Mouse (Mus musculus) stomach, postnatal 0 days (tissue): ENCODE results near the gene Gm3594. TPM values are rescaled to one million over a fixed set of nuclear protein-coding genes. Genes with fewer than 3 reads are reported as not detected.
"Not testable (repeated sequence)": the region's sequence is repeated elsewhere in the genome, so short reads cannot be mapped to it uniquely, and the experiment has no call there.

Experiments used
- ATAC-seq: fragments of 200-750 bp; cut with Nextera tagmentation; 2 replicates; pipeline ENCODE4 v1.8.0; 2017; ENCODE audit not compliant: low FRiP score, low TSS enrichment
- DNase-seq: peaks from one replicate; pipeline ENCODE4 v3.0.0-alpha.2; 2016; ENCODE audit warnings: low spot score
- H3K27ac ChIP-seq: fragments of 300-500 bp; sonication (generic); replicated peaks from 2 replicates; pipeline ENCODE4 v1.5.1; 2014; ENCODE audit warnings: mild to moderate bottlenecking, control low read depth
- H3K27me3 ChIP-seq: fragments of 300-500 bp; sonication (generic); 2 replicates; pipeline ENCODE4 v1.6.1; 2014; ENCODE audit warnings: low read length; ENCODE audit not compliant: control insufficient read depth, insufficient read depth
- H3K36me3 ChIP-seq: fragments of 300-500 bp; sonication (generic); 2 replicates; pipeline ENCODE4 v1.6.1; 2014; ENCODE audit warnings: low read length, mixed read lengths; ENCODE audit not compliant: control insufficient read depth, insufficient read depth
- H3K4me1 ChIP-seq: fragments of 300-500 bp; sonication (generic); replicated peaks from 2 replicates; pipeline ENCODE4 v1.6.1; 2014; ENCODE audit warnings: antibody characterized with exemption; ENCODE audit not compliant: control insufficient read depth, insufficient read depth
- H3K4me2 ChIP-seq: fragments of 300-500 bp; sonication (generic); replicated peaks from 2 replicates; pipeline ENCODE4 v1.6.1; 2014; ENCODE audit warnings: low read depth, mild to moderate bottlenecking, control low read depth, moderate library complexity
- H3K4me3 ChIP-seq: fragments of 300-500 bp; sonication (generic); 2 replicates; pipeline ENCODE4 v1.5.1; 2014; ENCODE audit warnings: low read depth, low read length, control low read depth
- H3K9ac ChIP-seq: fragments of 300-500 bp; sonication (generic); 2 replicates; pipeline ENCODE4 v1.6.1; 2014; ENCODE audit warnings: mild to moderate bottlenecking, low read length, control low read depth, mixed read lengths
- H3K9me3 ChIP-seq: fragments of 300-500 bp; sonication (generic); 2 replicates; pipeline ENCODE4 v1.6.1; 2016; ENCODE audit warnings: low read length; ENCODE audit not compliant: control insufficient read depth
- WGBS: fragments of 180-500 bp; shearing (Covaris S2); extraction: QIAGEN DNeasy Blood & Tissue Kit; methylation state at CpG from one replicate; pipeline ENCODE4 v1.1.7; 2014; 5-methylcytosine and 5-hydroxymethylcytosine counted together
- polyA plus RNA-seq: library from polyadenylated mRNA; unstranded; fragments of >200 nt; fragmentation: Nextera tagmentation; extraction: Ambion mirVana; gene quantifications from 2 replicates; pipeline ENCODE4 v1.2.1, GENCODE M21; 2015

Gm3594 gene
- polyA plus RNA-seq = not detected in 2 replicates

GRCm38 (mm10) chr14:6444511-6444910 lies at the start of gene Gm3594:
Gm3594 (minus strand) TSS chr14:6444611.
- DNase-seq, H3K27ac ChIP-seq, H3K4me1 ChIP-seq, ATAC-seq, H3K4me2 ChIP-seq, H3K4me3 ChIP-seq, H3K36me3 ChIP-seq, H3K9ac ChIP-seq, H3K9me3 ChIP-seq, H3K27me3 ChIP-seq: not testable (repeated sequence)
- no CpG with 5 or more reads among the region's 4 CpGs for WGBS

- not testable (repeated sequence) for H3K4me2 ChIP-seq, H3K27me3 ChIP-seq, H3K4me3 ChIP-seq, H3K9me3 ChIP-seq, DNase-seq, H3K4me1 ChIP-seq, ATAC-seq, H3K9ac ChIP-seq, H3K27ac ChIP-seq, H3K36me3 ChIP-seq
- 46% methylated on average over 1 of the region's 1 CpGs for WGBS
These were observed 41.9 kb upstream of the Gm3594 start for GRCm38 (mm10) chr14:6486331-6486730.

DNA sequence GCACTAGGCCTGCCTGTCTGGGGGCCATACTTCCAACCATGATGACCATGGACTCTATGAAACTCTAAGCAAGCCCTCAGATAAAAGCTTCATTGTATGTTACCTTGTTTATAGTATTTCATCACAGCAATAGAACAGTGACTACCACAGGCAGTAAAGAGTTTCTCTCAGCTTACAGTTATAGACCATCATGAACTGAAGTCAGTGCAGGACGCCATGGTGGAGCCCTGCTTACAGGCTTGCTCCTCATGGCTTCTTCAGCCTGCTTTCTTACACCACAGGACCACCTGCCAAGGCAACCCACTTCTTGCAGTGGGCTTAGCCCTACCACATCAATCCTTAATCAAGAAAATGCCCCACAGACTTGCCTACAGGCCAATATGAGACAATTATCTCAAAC lies 41.1 kb upstream of the Gm3594 start:
- not testable (repeated sequence) for H3K9me3 ChIP-seq, H3K36me3 ChIP-seq, ATAC-seq, H3K4me2 ChIP-seq, H3K4me3 ChIP-seq, H3K27me3 ChIP-seq, H3K9ac ChIP-seq, DNase-seq, H3K27ac ChIP-seq, H3K4me1 ChIP-seq
- WGBS = no CpG with 5 or more reads among the region's 1 CpGs

- ATAC-seq, DNase-seq, H3K9me3 ChIP-seq, H3K4me3 ChIP-seq, H3K4me2 ChIP-seq, H3K27ac ChIP-seq, H3K27me3 ChIP-seq, H3K9ac ChIP-seq, H3K4me1 ChIP-seq, H3K36me3 ChIP-seq: not testable (repeated sequence)
- 55% methylated on average over 7 of the region's 8 CpGs for WGBS
These were observed 37.7 kb upstream of the Gm3594 start for GRCm38 (mm10) chr14:6482126-6482525.

DNA sequence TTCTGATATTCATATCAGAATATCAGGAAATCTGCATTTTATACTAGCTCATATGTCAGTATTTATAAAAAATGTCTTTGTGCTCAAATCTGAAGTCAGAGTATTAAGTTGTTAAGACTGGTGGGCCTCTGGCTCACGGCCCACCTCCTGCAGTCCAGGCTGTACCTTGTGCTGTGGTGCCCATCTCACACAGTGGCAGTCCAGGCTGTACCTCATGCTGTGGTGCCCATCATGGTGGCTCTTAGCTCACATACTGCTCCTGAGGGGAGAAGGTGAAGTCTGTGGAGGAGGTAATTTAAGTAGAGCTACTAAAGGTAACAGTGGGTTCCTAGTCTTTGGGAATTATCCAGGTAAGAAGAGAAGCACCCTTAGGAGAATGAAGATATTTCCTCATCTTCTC lies 27.4 kb upstream of the Gm3594 start:
- 89% methylated on average over 1 of the region's 1 CpGs for WGBS
- not testable (repeated sequence) for H3K27ac ChIP-seq, ATAC-seq, H3K4me3 ChIP-seq, H3K4me1 ChIP-seq, H3K9ac ChIP-seq, H3K9me3 ChIP-seq, H3K27me3 ChIP-seq, H3K4me2 ChIP-seq, DNase-seq, H3K36me3 ChIP-seq

DNA sequence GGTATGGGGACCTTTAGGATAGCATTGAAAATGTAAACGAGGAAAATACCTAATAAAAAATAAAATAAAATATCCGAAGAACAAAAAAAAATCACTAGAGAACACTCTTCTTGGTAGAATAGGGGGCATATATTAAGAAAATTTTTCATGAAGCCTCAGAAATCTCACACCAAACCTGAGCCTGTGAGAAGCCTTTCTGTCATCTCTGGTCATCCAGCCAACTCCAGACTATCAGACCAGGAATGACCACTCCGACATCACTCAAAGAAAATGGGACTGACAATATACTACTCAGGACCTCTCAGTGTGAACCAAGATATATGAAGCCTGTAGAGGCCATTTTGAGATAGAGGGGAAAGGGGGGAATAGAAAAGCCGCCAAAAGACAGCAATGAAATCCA lies 3.6 kb downstream of the Gm3594 start:
- not testable (repeated sequence) for H3K4me2 ChIP-seq, H3K9ac ChIP-seq, H3K27me3 ChIP-seq, DNase-seq, H3K9me3 ChIP-seq, H3K36me3 ChIP-seq, ATAC-seq, H3K4me1 ChIP-seq, H3K27ac ChIP-seq, H3K4me3 ChIP-seq
- WGBS = 82% methylated on average over 1 of the region's 4 CpGs

- not testable (repeated sequence) for H3K27me3 ChIP-seq, DNase-seq, ATAC-seq, H3K4me2 ChIP-seq, H3K36me3 ChIP-seq, H3K9ac ChIP-seq, H3K4me3 ChIP-seq, H3K27ac ChIP-seq, H3K9me3 ChIP-seq, H3K4me1 ChIP-seq
- WGBS = 45% methylated on average over 1 of the region's 5 CpGs
These were observed 4.2 kb downstream of the Gm3594 start for GRCm38 (mm10) chr14:6440206-6440605.

DNA sequence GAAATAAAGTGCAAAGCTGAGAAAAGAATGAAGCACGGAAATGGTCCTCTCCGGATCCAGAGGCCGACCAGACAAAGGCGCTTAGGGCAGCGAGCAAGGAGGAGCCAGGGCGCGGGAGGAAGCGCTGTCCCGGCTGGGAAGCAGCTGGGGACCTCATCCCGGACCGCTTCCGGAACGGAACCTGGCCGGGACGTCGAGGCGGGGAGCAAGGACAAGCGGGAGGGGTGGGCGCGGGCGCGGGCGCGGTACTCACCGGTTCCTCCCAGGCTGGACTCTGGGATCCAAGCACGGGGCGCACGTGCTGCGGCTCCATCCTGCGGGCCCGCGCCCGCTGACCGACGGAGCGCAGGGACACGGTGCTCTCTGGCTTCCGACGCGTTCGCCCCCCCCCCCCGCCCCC lies 17.6 kb downstream of the Gm3594 start:
- H3K4me2 ChIP-seq, H3K4me3 ChIP-seq, H3K27ac ChIP-seq, H3K36me3 ChIP-seq, ATAC-seq, H3K4me1 ChIP-seq, H3K9ac ChIP-seq, H3K9me3 ChIP-seq, H3K27me3 ChIP-seq, DNase-seq: not testable (repeated sequence)
- 11% methylated on average over 5 of the region's 42 CpGs for WGBS

DNA sequence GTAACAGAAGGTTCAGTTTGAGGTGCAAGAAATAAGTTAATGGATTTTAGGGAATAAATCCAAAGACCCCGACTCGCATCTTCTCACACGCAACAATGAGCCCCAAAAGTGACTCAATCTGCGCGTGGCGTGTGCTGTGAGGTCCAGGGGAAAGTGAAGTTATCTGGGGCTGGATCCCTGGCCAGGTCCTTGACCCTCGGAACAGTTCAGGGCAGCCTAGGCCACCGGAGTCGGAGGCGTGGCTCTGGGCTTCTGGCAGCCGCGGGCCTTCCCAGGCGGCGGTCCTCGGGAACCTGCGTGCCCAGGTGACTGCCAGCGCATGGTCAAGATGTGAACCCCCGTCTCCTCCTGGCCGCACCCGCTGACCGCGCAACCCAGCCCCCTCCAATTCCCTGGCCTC lies 18.1 kb downstream of the Gm3594 start:
- not testable (repeated sequence) for H3K36me3 ChIP-seq, H3K9ac ChIP-seq, ATAC-seq, H3K27ac ChIP-seq, H3K4me3 ChIP-seq, H3K4me2 ChIP-seq, H3K27me3 ChIP-seq, DNase-seq, H3K4me1 ChIP-seq, H3K9me3 ChIP-seq
- WGBS = 27% methylated on average over 21 of the region's 22 CpGs
